Mouse (Mus musculus) kidney, postnatal 25 days (tissue): ENCODE data around the gene Slc27a1.

Source experiments
- DNase-seq, 2 experiments: peaks; one replicate each; pipeline ENCODE4 v3.0.0; 2021; ENCODE audit warnings: mixed read lengths in 2 of 2

The Slc27a1 gene

GRCm38 (mm10) chr8:71568387-71568937 is at the start of gene Slc27a1:
Gene Slc27a1, plus strand, starts transcription at chr8:71568882.
- peak; percentile 91 to 96 for DNase-seq

GRCm38 (mm10) chr8:71519037-71519825 is 49.5 kb upstream of the Slc27a1 start:
- peak; percentile 70 to 87 for DNase-seq

DNA sequence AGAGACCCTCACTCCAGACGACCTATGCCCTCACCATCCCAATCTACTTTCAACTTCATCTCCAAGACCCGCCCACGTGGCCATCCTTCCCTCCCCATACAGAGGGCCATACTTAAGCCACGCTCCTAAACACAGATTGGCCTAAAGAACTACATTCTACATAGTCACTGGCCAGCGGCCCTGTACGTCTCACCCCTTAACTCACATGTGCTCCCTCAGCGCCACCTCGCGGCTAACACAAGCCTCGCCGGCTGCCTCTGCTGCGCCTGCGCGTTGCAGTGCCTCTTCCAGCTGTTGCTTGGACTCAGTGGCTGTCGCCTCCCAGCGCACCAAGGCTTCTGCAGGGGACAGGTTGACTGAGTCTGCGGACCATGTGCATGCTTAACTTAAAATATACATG is 47.0 kb upstream of the Slc27a1 start:
- DNase-seq: peak; percentile 93 to 95

GRCm38 (mm10) chr8:71525226-71526050 is 43.2 kb upstream of the Slc27a1 start, which contains the start of gene Ccdc194:
Gene Ccdc194, minus strand, starts transcription at chr8:71525711.
- no peak for DNase-seq

DNA sequence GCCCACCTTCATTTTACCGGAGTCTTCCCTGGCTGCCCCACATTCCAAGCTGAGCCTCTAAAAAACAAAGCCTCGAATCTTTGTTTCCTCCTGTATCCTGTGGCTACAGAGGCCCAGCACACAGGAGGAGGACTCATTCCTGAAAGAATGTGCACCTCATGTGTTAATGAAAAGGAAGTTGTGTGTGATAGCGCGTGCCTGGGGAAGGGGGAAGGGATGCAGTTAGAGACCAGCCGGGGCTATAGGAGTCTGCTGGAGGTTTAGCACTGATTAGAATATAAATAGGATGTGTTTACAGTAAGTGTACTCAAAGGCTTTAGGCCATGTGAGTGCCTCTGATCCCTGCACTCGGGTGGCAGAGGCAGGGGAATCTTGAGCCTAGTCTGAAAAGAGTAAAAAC is 42.4 kb upstream of the Slc27a1 start:
- DNase-seq: no peak

DNA sequence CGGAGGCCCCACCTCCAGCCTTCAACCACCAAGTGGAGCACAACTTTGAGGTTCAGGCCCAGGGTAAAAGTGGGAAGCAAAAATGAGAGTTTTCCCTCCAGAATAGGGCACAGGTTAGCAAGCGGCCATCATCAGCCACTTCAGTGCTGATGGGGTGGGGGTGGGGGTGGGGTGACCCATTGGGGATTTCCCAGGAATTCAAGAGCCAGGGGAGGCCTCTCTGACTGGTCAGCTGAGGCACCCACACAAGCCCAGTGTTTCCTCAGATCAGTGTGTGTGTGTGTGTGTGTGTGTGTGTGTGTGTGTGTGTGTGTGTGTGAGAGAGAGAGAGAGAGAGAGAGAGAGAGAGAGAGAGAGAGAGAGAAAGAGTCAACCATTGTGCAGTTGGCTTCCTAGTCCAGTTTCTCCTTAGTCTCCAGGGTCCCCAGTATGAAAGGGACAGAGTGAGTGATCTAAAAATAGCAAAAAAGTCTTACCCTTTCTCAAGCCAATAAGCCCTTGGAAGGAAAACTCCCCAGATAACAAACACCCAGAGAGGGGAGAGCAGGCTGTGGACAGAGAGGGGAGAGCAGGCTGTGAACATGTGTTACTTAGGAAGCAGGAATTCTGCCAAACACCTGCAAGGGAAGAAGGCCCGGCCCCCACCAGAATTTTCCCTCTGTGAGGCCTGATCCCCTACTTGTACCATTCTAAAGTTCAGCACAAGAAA is 41.4 kb upstream of the Slc27a1 start:
- DNase-seq: no peak

GRCm38 (mm10) chr8:71528362-71529073 is 40.2 kb upstream of the Slc27a1 start:
- peak; percentile 57 to 73 for DNase-seq

DNA sequence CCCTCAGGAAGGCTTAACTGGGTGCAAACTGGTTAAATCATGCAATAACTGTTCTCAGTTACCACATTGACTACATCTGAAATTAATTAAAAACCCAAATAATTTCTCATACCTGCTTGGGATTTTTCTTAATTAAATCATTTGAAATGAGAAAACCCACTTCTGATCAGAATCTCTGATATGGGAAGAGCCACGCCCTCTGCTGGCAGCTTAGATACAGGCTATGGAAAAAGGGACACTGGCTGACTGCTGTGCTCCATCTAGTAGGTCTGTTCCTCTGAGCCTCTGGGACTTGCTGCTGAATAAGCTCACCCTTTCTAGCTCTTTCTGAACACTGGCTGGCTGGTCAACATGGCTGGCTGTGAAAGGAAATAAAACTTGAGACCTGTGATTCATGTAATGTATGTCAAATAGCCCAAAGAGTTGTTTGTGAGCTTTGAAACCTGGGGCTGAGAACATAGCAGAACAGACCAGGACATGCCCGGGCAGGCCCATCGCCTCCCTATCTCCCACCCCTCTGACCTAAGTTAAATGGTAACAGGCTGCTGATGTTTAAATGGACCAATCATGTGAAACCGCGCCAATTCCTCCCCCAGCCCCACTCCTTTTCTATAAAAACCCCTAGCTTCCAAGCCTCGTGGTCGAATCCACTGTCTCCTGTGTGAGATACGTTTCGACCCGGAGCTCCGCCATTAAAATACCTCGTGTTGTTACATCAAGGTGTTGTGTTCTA is 37.8 kb upstream of the Slc27a1 start:
- DNase-seq: peak; percentile 55 to 73

GRCm38 (mm10) chr8:71534263-71534810 is 34.3 kb upstream of the Slc27a1 start:
- no peak for DNase-seq

GRCm38 (mm10) chr8:71535663-71536062 is 33.0 kb upstream of the Slc27a1 start:
- no peak for DNase-seq

GRCm38 (mm10) chr8:71537028-71537867 is 31.4 kb upstream of the Slc27a1 start, which contains the start of gene Bst2:
Gene Bst2, minus strand, starts transcription at chr8:71537456.
- DNase-seq: peak; percentile 95 to 97

- peak; percentile 99 for DNase-seq
Measured at GRCm38 (mm10) chr8:71542632-71543343, 25.9 kb upstream of the Slc27a1 start, which contains the start of gene Mvb12a. Gene Mvb12a, plus strand, starts transcription at chr8:71542922.

DNA sequence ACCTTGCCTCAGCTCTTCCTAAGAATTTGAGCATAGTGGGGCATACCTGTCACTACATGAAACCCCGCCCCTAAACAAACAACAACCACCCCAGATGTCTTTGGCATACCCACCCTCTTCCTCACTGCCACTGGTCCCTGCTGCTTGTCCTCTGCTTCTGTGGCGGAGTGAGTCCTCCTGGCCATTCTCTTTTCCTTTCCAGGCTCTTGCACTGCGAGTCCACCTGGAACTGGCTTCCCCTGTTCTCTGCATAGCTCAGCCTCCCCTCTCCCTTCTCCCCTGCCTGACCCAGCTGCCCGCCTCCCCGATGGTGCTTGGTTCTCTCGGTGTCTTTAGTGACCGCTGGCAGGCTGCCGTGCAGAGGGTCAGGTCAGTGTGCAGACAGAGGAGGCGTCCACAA is 24.9 kb upstream of the Slc27a1 start:
- peak in 1 of 2 experiments; percentile 43 for DNase-seq

DNA sequence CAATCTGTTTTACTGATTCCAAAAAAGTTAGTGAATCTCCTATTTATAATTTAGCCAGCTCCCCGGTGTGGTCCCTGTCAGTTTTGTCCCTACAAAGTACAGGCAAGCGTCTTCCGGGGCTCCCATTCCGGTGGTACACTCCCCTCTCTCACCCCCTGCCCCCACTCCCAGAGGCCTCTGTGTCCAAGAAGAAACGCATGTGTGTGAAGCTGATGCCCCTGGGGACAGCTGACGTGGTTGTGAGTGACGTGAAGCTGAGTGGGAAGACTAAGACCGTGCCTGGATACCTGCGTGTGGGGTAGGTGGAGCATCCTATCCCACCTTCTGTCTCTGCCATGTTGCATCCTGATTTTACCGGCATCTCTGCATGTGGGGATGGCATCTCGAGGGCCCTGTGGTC is 23.6 kb upstream of the Slc27a1 start:
- DNase-seq: no peak

DNA sequence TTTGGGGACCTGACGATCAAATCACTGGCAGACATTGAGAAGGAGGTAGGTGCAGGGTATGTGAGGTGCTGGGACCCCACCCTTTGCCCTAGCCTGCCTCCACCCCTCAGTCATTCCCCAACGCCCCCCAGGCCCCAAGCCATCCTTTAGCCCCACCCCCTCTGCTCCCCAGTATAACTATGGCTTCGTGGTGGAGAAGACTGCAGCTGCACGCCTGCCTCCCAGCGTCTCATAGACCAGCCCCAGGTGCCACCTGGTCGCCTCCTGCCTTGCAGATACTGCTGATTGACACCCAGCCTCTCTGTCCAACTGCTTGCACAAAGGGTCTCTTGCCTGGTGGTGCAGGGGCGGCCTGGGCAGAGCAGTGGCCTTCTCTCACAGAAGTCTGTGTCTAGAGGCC is 21.1 kb upstream of the Slc27a1 start:
- no peak for DNase-seq

DNA sequence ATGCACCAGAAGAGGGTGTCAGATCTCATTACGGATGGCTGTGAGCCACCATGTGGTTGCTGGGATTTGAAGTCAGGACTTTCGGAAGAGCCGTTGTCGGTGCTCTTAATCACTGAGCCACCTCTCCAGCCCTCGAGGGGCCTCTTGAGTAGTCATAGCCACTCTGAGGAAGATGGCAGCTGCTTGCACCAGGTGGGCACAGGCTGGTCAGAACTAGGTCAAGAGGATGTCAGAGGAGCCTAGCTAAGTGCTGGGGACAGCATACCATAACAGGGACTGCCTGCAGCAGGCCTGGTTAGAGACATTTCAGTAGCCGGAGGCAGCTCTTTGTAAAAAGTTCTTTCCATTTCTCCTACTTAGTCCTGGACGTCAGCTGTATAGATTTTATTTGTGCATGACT is 17.9 kb upstream of the Slc27a1 start:
- DNase-seq: no peak

- peak in 1 of 2 experiments; percentile 55 for DNase-seq
Measured at GRCm38 (mm10) chr8:71552770-71553169, 15.9 kb upstream of the Slc27a1 start.

- DNase-seq: no peak
Measured at GRCm38 (mm10) chr8:71554001-71554400, 14.7 kb upstream of the Slc27a1 start.

DNA sequence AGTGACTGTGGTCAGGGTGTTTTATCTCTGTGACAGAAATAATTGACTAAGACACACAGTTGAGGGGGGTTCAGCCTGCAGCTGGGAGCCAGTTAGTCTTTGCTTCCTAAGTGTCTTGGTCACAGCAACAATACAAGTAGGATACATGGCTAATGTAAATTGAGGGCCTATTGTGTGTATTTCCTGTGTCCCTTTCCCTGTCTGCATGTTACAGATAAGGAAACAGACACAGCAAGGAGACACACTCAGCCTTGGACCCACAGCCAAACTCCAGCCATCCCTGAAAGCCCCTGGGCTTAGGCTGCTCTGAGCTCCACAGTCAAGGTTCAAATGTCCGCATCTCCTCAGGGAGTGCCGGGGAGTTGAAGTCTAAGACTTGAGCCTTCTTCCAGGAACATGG is 14.0 kb upstream of the Slc27a1 start:
- DNase-seq: no peak
